Mouse (Mus musculus) forebrain, embryonic 11.5 days (tissue): ENCODE results near the gene Creb3l1. TPM values are rescaled to one million over a fixed set of nuclear protein-coding genes. Genes with fewer than 3 reads are reported as not detected.

Experiments used
- ATAC-seq: fragments of 200-750 bp; cut with Nextera tagmentation; replicated peaks from 2 replicates; pipeline ENCODE4 v1.8.0; 2017; ENCODE audit warnings: moderate TSS enrichment; ENCODE audit not compliant: low FRiP score
- DNase-seq: peaks from one replicate; pipeline ENCODE4 v3.0.0-alpha.2; 2017; ENCODE audit warnings: low spot score
- H3K27ac ChIP-seq: fragments of 300-500 bp; sonication (generic); 2 replicates; pipeline ENCODE4 v1.5.1; 2014; ENCODE audit warnings: low read depth, low read length
- H3K27me3 ChIP-seq: fragments of 300-500 bp; sonication (generic); 2 replicates; pipeline ENCODE4 v1.6.1; 2014; ENCODE audit warnings: mild to moderate bottlenecking, low read length, mixed read lengths; ENCODE audit not compliant: control insufficient read depth, insufficient read depth
- H3K36me3 ChIP-seq: fragments of 300-500 bp; sonication (generic); 2 replicates; pipeline ENCODE4 v1.6.1; 2014; ENCODE audit warnings: mild to moderate bottlenecking, low read length, moderate library complexity, mixed read lengths; ENCODE audit not compliant: control insufficient read depth, insufficient read depth
- H3K4me1 ChIP-seq: fragments of 300-500 bp; sonication (generic); replicated peaks from 2 replicates; pipeline ENCODE4 v1.6.1; 2014; ENCODE audit warnings: low read length, mixed read lengths; ENCODE audit not compliant: control insufficient read depth, insufficient read depth
- H3K4me2 ChIP-seq: fragments of 300-500 bp; sonication (generic); 2 replicates; pipeline ENCODE4 v1.6.1; 2014; ENCODE audit warnings: low read depth, mild to moderate bottlenecking, low read length, moderate library complexity, mixed read lengths; ENCODE audit not compliant: severe bottlenecking
- H3K4me3 ChIP-seq: fragments of 300-500 bp; sonication (generic); 2 replicates; pipeline ENCODE4 v1.5.1; 2014; ENCODE audit warnings: low read depth, low read length
- H3K9ac ChIP-seq: fragments of 300-500 bp; sonication (generic); 2 replicates; pipeline ENCODE4 v1.6.1; 2014; ENCODE audit warnings: low read length
- H3K9me3 ChIP-seq: fragments of 300-500 bp; sonication (generic); 2 replicates; pipeline ENCODE4 v1.6.1; 2016; ENCODE audit warnings: low read length, mixed read lengths; ENCODE audit not compliant: control insufficient read depth
- WGBS: fragments of 180-500 bp; shearing (Covaris S2); extraction: QIAGEN DNeasy Blood & Tissue Kit; methylation state at CpG from one replicate; pipeline ENCODE4 v1.1.7; 2014; 5-methylcytosine and 5-hydroxymethylcytosine counted together
- polyA plus RNA-seq: library from polyadenylated mRNA; unstranded; fragments of >200 nt; fragmentation: Nextera tagmentation; extraction: Ambion mirVana; gene quantifications from 2 replicates; pipeline ENCODE4 v1.2.1, GENCODE M21; 2014

Creb3l1 gene
- polyA plus RNA-seq, 1 experiment from 2014 or later, result 1.7 TPM

GRCm38 (mm10) chr2:91949411-91950274 lies 74.7 kb downstream of the Creb3l1 start:
- ATAC-seq (peak; percentile 28), DNase-seq (no peak)
- H3K36me3 ChIP-seq, result no peaks in the 10 kb centered on the region
- no peaks in the 10 kb centered on the region for H3K9me3 ChIP-seq
- peak overlapping the region; percentile 32; the same call in 1 of the 2 replicates for H3K9ac ChIP-seq
- 76% methylated on average over 17 of the region's 17 CpGs for WGBS
- no peak overlapping the region for H3K4me3 ChIP-seq
- no peak overlapping the region for H3K27ac ChIP-seq
- H3K4me1 ChIP-seq, result peaks cover 22% of the 10 kb centered on the region
- H3K4me2 ChIP-seq, result no peak overlapping the region
- H3K27me3 ChIP-seq, result no peaks in the 10 kb centered on the region

- ATAC-seq (no peak), DNase-seq (no peak)
- no peak overlapping the region for H3K27ac ChIP-seq
- H3K9ac ChIP-seq, result no peak overlapping the region
- no peaks in the 10 kb centered on the region for H3K36me3 ChIP-seq
- H3K27me3 ChIP-seq, result no peaks in the 10 kb centered on the region
- H3K4me2 ChIP-seq, result no peak overlapping the region
- no peaks in the 10 kb centered on the region for H3K9me3 ChIP-seq
- WGBS, result 83% methylated on average over 3 of the region's 3 CpGs
- H3K4me3 ChIP-seq, result no peak overlapping the region
- H3K4me1 ChIP-seq, result peaks cover 24% of the 10 kb centered on the region
Measured at GRCm38 (mm10) chr2:91948792-91949241, 75.5 kb downstream of the Creb3l1 start.

GRCm38 (mm10) chr2:91948151-91948509 lies 76.2 kb downstream of the Creb3l1 start:
- WGBS, result 81% methylated on average over 6 of the region's 6 CpGs
- H3K27ac ChIP-seq, result 0 out of 2 replicates have a peak overlapping the region, but pooled peaks have one; percentile 18

GRCm38 (mm10) chr2:91947397-91948150 lies 76.7 kb downstream of the Creb3l1 start:
- Histone ChIP-seq H3K4me2 (no peak overlapping the region), H3K27ac (0 out of 2 replicates have a peak overlapping the region, but pooled peaks have one; percentile 18), H3K9me3 (no peaks in the 10 kb centered on the region), H3K36me3 (no peaks in the 10 kb centered on the region), H3K9ac (no peak overlapping the region), H3K27me3 (no peaks in the 10 kb centered on the region), H3K4me3 (no peak overlapping the region), H3K4me1 (peaks cover 23% of the 10 kb centered on the region)
- DNase-seq (no peak), ATAC-seq (no peak)
- WGBS, result 57% methylated on average over 11 of the region's 11 CpGs

More at GRCm38 (mm10) chr2:91948151-91948509, 76.2 kb downstream of the Creb3l1 start:
- ATAC-seq (no peak), DNase-seq (no peak)
- no peaks in the 10 kb centered on the region for H3K36me3 ChIP-seq
- no peak overlapping the region for H3K4me2 ChIP-seq
- no peaks in the 10 kb centered on the region for H3K9me3 ChIP-seq
- H3K4me3 ChIP-seq, result no peak overlapping the region
- H3K27me3 ChIP-seq, result no peaks in the 10 kb centered on the region
- H3K4me1 ChIP-seq, result peaks cover 23% of the 10 kb centered on the region
- H3K9ac ChIP-seq, result no peak overlapping the region

- Histone ChIP-seq H3K36me3 (no peaks in the 10 kb centered on the region), H3K27ac (no peak overlapping the region), H3K4me1 (peaks cover 23% of the 10 kb centered on the region), H3K9me3 (no peaks in the 10 kb centered on the region), H3K4me3 (no peak overlapping the region), H3K9ac (no peak overlapping the region), H3K4me2 (no peak overlapping the region), H3K27me3 (no peaks in the 10 kb centered on the region)
- 78% methylated on average over 6 of the region's 6 CpGs for WGBS
- DNase-seq (no peak), ATAC-seq (no peak)
Measured at GRCm38 (mm10) chr2:91946836-91947235, 77.5 kb downstream of the Creb3l1 start.

GRCm38 (mm10) chr2:91945483-91945882 lies 78.8 kb downstream of the Creb3l1 start, which contains the start of gene Gm9821:
Gm9821 (plus strand) TSS chr2:91945703.
- no peak for ATAC-seq
- 81% methylated on average over 18 of the region's 18 CpGs for WGBS

GRCm38 (mm10) chr2:91944170-91944950 lies 79.9 kb downstream of the Creb3l1 start:
- Histone ChIP-seq H3K36me3 (no peaks in the 10 kb centered on the region), H3K27ac (no peak overlapping the region), H3K4me2 (no peak overlapping the region), H3K9ac (no peak overlapping the region), H3K4me3 (no peak overlapping the region), H3K9me3 (no peaks in the 10 kb centered on the region), H3K4me1 (peaks cover 10% of the 10 kb centered on the region; the same call in 1 of the 2 replicates), H3K27me3 (no peaks in the 10 kb centered on the region)
- 49% methylated on average over 13 of the region's 13 CpGs for WGBS
- DNase-seq, result peak; percentile 91
- peak; percentile 66 for ATAC-seq

More at GRCm38 (mm10) chr2:91945483-91945882, 78.8 kb downstream of the Creb3l1 start, which contains the start of gene Gm9821:
- Histone ChIP-seq H3K4me1 (peaks cover 20% of the 10 kb centered on the region), H3K36me3 (no peaks in the 10 kb centered on the region), H3K4me3 (no peak within 1 kb of the TSS), H3K27ac (no peak within 1 kb of the TSS), H3K9me3 (no peaks in the 10 kb centered on the region), H3K4me2 (no peak within 1 kb of the TSS), H3K9ac (no peak within 1 kb of the TSS), H3K27me3 (no peaks in the 10 kb centered on the region)
- DNase-seq, result peak; percentile 51

- Histone ChIP-seq H3K27ac (no peak overlapping the region), H3K36me3 (no peaks in the 10 kb centered on the region), H3K4me3 (no peak overlapping the region), H3K27me3 (no peaks in the 10 kb centered on the region), H3K9ac (no peak overlapping the region), H3K9me3 (no peaks in the 10 kb centered on the region), H3K4me2 (no peak overlapping the region), H3K4me1 (0 out of 2 replicates have a peak, but pooled peaks cover 3% of the 10 kb centered on the region)
- no peak for ATAC-seq
- DNase-seq, result no peak
- 72% methylated on average over 6 of the region's 6 CpGs for WGBS
Measured at GRCm38 (mm10) chr2:91942356-91942755, 81.9 kb downstream of the Creb3l1 start.
